Mouse (Mus musculus): Measurements from ENCODE around the gene Mtfr1l. TPM values are rescaled to one million over a fixed set of nuclear protein-coding genes. Genes with fewer than 3 reads are reported as not detected.

The Mtfr1l gene
- total and polyA plus RNA-seq, 3 experiments = 54.5 to 119 (median 55.6) TPM

GRCm38 (mm10) chr4:134542726-134543125 lies 7.5 kb upstream of the Mtfr1l start:
- H3K9me3 ChIP-seq (replicated peaks) = no peaks in the 10 kb centered on the region
- H3K4me1 ChIP-seq (ENCODE audit: insufficient read depth, low read depth, low read length) = peaks cover 9% of the 10 kb centered on the region
- no peak for TF ChIP-seq CTCF (IDR thresholded peaks at IDR 0.05; ENCODE audit: low read depth, low read length)
- TF ChIP-seq TAL1 (conservative IDR thresholded peaks at IDR 0.05; ENCODE audit: low read depth, low read length) = no peak
- TF ChIP-seq GATA1 (IDR thresholded peaks at IDR 0.05; ENCODE audit: borderline replicate concordance, low read length) = no peak
- no peak for TF ChIP-seq GATA2 (IDR thresholded peaks at IDR 0.05; ENCODE audit: borderline replicate concordance, low read depth, low read length)
- TF ChIP-seq POLR2AphosphoS5 (IDR thresholded peaks at IDR 0.05; ENCODE audit: insufficient replicate concordance, low read depth, low read length) = no peak
- H3K36me3 ChIP-seq (replicated peaks) = no peaks in the 10 kb centered on the region
- DNase-seq (ENCODE audit: low spot score) = no peak
- no peak overlapping the region for H3K4me3 ChIP-seq (ENCODE audit: low read depth, low read length)
- H3K27me3 ChIP-seq (ENCODE audit: insufficient read depth, low read length) = peaks cover 66% of the 10 kb centered on the region
- no peak for ATAC-seq (ENCODE audit: extremely low read depth, insufficient number of reproducible peaks, low FRiP score, poor library complexity, severe bottlenecking)

GRCm38 (mm10) chr4:134538997-134539580 lies 3.9 kb upstream of the Mtfr1l start:
- Histone ChIP-seq H3K36me3 (replicated peaks) (no peaks in the 10 kb centered on the region), H3K4me3 (ENCODE audit: low read depth, low read length) (no peak overlapping the region), H3K9me3 (replicated peaks) (no peaks in the 10 kb centered on the region), H3K4me1 (ENCODE audit: insufficient read depth, low read depth, low read length) (peaks cover 19% of the 10 kb centered on the region), H3K27me3 (ENCODE audit: insufficient read depth, low read length) (peaks cover 40% of the 10 kb centered on the region)
- DNase-seq (ENCODE audit: low spot score) (no peak), ATAC-seq (ENCODE audit: extremely low read depth, insufficient number of reproducible peaks, low FRiP score, poor library complexity, severe bottlenecking) (no peak)
- TF ChIP-seq POLR2AphosphoS5 (IDR thresholded peaks at IDR 0.05; ENCODE audit: insufficient replicate concordance, low read depth, low read length) = no peak
- no peak for TF ChIP-seq CTCF (IDR thresholded peaks at IDR 0.05; ENCODE audit: low read depth, low read length)
- no peak for TF ChIP-seq GATA1 (IDR thresholded peaks at IDR 0.05; ENCODE audit: borderline replicate concordance, low read length)

- DNase-seq (ENCODE audit: low spot score) (no peak), ATAC-seq (ENCODE audit: extremely low read depth, insufficient number of reproducible peaks, low FRiP score, poor library complexity, severe bottlenecking) (no peak)
- no peak for TF ChIP-seq GATA2 (IDR thresholded peaks at IDR 0.05; ENCODE audit: borderline replicate concordance, low read depth, low read length)
- TF ChIP-seq GATA1 (IDR thresholded peaks at IDR 0.05; ENCODE audit: borderline replicate concordance, low read length) = no peak
- Histone ChIP-seq H3K9me3 (replicated peaks) (no peaks in the 10 kb centered on the region), H3K27me3 (ENCODE audit: insufficient read depth, low read length) (peaks cover 29% of the 10 kb centered on the region), H3K36me3 (replicated peaks) (peaks cover 20% of the 10 kb centered on the region), H3K4me3 (ENCODE audit: low read depth, low read length) (peak overlapping the region; percentile 94), H3K4me1 (ENCODE audit: insufficient read depth, low read depth, low read length) (peaks cover 37% of the 10 kb centered on the region)
Observed at GRCm38 (mm10) chr4:134535787-134536151, 582 bp upstream of the Mtfr1l start.

GRCm38 (mm10) chr4:134534124-134534886 lies 882 bp downstream of the Mtfr1l start:
- peaks cover 16% of the 10 kb centered on the region for H3K27me3 ChIP-seq (ENCODE audit: insufficient read depth, low read length)
- H3K9me3 ChIP-seq (replicated peaks) = no peaks in the 10 kb centered on the region
- no peak for ATAC-seq (ENCODE audit: extremely low read depth, insufficient number of reproducible peaks, low FRiP score, poor library complexity, severe bottlenecking)
- no peak for TF ChIP-seq POLR2AphosphoS5 (IDR thresholded peaks at IDR 0.05; ENCODE audit: insufficient replicate concordance, low read depth, low read length)
- DNase-seq (ENCODE audit: low spot score) = peak; percentile 66
- peaks cover 34% of the 10 kb centered on the region for H3K4me1 ChIP-seq (ENCODE audit: insufficient read depth, low read depth, low read length)
- peak overlapping the region; percentile 94 for H3K4me3 ChIP-seq (ENCODE audit: low read depth, low read length)
- peaks cover 35% of the 10 kb centered on the region for H3K36me3 ChIP-seq (replicated peaks)

GRCm38 (mm10) chr4:134533421-134533820 lies 1.8 kb downstream of the Mtfr1l start:
- DNase-seq (ENCODE audit: low spot score) (no peak), ATAC-seq (ENCODE audit: extremely low read depth, insufficient number of reproducible peaks, low FRiP score, poor library complexity, severe bottlenecking) (no peak)

GRCm38 (mm10) chr4:134532928-134533327 lies 2.3 kb downstream of the Mtfr1l start:
- Histone ChIP-seq H3K36me3 (replicated peaks) (peaks cover 48% of the 10 kb centered on the region), H3K9me3 (replicated peaks) (no peaks in the 10 kb centered on the region), H3K4me3 (ENCODE audit: low read depth, low read length) (no peak overlapping the region; the same call in 1 of the 2 replicates), H3K4me1 (ENCODE audit: insufficient read depth, low read depth, low read length) (peaks cover 34% of the 10 kb centered on the region), H3K27me3 (ENCODE audit: insufficient read depth, low read length) (peaks cover 3% of the 10 kb centered on the region; the same call in 1 of the 2 replicates)
- TF ChIP-seq TAL1 (conservative IDR thresholded peaks at IDR 0.05; ENCODE audit: low read depth, low read length) (no peak), POLR2AphosphoS5 (IDR thresholded peaks at IDR 0.05; ENCODE audit: insufficient replicate concordance, low read depth, low read length) (no peak), GATA2 (IDR thresholded peaks at IDR 0.05; ENCODE audit: borderline replicate concordance, low read depth, low read length) (no peak), GATA1 (IDR thresholded peaks at IDR 0.05; ENCODE audit: borderline replicate concordance, low read length) (no peak), CTCF (IDR thresholded peaks at IDR 0.05; ENCODE audit: low read depth, low read length) (no peak)
- DNase-seq (ENCODE audit: low spot score) (no peak), ATAC-seq (ENCODE audit: extremely low read depth, insufficient number of reproducible peaks, low FRiP score, poor library complexity, severe bottlenecking) (no peak)

More at GRCm38 (mm10) chr4:134533421-134533820, 1.8 kb downstream of the Mtfr1l start:
- peaks cover 7% of the 10 kb centered on the region for H3K27me3 ChIP-seq (ENCODE audit: insufficient read depth, low read length)
- peaks cover 43% of the 10 kb centered on the region for H3K36me3 ChIP-seq (replicated peaks)
- no peak for TF ChIP-seq GATA1 (IDR thresholded peaks at IDR 0.05; ENCODE audit: borderline replicate concordance, low read length)
- no peak for TF ChIP-seq CTCF (IDR thresholded peaks at IDR 0.05; ENCODE audit: low read depth, low read length)
- no peak for TF ChIP-seq TAL1 (conservative IDR thresholded peaks at IDR 0.05; ENCODE audit: low read depth, low read length)
- no peak for TF ChIP-seq POLR2AphosphoS5 (IDR thresholded peaks at IDR 0.05; ENCODE audit: insufficient replicate concordance, low read depth, low read length)
- TF ChIP-seq GATA2 (IDR thresholded peaks at IDR 0.05; ENCODE audit: borderline replicate concordance, low read depth, low read length) = no peak
- H3K4me3 ChIP-seq (ENCODE audit: low read depth, low read length) = peak overlapping the region; percentile 94; the same call in 1 of the 2 replicates
- no peaks in the 10 kb centered on the region for H3K9me3 ChIP-seq (replicated peaks)
- peaks cover 34% of the 10 kb centered on the region for H3K4me1 ChIP-seq (ENCODE audit: insufficient read depth, low read depth, low read length)
